Mouse (Mus musculus): Measurements from ENCODE around the gene Gna14. TPM values are rescaled to one million over a fixed set of nuclear protein-coding genes. Genes with fewer than 3 reads are reported as not detected.

The Gna14 gene
- total RNA-seq, 4 experiments from 2014 or later = 0.97 to 2.8 (median 1.1) TPM

DNA sequence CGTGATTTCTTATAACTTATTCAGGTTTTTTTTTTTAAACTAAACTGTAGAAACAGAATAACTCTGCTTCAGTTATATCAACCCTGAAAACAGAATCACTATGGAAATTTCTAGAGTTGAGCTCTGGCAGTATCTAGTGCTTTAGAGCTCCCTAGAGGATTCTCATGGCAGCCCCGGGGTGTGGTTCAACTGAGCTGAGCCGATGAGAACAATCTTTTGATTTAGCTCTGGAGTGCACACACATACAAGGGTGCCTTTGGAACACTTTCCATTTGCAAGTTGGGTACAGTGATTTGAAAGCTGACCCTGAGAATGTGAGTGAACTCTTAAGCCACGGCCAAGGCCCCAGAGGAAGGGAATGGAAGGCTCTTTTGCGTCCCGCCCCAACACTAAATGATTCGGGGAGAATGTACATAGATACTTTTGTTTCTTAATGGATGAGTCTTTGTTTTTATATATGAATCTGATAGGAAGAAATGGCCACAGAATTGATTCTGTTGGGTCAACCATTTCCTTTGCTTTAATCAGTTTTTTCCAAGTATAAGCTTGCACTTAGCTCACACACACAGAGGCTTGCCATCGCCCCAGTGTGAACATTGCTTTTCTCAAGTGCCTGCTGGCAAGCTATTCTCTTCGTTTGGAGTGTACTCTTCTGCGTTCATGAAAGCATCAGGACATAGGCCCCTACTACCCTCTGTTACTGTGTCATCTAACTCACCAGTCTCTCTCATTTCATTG is 75.0 kb downstream of the Gna14 start:
- peak in 1 of 2 experiments; percentile 19 for DNase-seq (ENCODE audit: low spot score in 2 of 2)

DNA sequence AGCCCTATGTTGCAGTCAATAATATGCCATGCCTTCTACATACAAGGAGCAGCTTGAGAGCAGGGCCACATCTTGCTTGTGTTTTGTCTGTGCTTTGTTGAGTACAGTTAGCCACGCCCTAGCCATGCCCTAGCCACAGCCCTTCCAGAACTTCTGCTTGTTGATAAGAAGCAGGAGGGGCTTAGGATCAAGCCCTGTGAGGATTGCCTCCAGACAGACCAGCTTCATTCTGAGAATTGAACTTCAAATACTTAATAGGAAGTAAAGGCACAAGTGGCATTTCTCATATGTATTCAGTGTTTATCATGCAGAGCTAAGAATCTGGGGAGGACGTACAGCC is 75.5 kb downstream of the Gna14 start:
- no peak for DNase-seq (ENCODE audit: low spot score in 2 of 2)

DNA sequence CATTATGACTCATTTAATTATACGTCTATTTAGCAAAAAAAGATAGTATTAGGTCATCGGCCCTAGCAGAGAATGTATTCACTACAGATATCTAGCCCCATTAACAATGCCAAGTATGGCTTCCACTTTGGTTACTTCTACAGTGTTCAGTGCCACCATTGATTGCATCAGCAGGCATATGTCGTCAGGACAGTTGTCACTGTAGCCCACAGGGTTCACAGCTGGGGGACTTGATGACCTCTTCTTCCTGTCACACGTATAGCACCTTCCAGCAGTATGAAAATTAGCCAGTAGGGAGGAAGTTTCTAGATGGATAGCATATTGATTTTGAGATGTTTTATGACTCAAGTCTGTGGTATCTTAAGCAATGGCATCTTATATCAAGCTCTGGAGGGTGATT is 78.6 kb downstream of the Gna14 start:
- DNase-seq (ENCODE audit: low spot score in 2 of 2) = no peak

DNA sequence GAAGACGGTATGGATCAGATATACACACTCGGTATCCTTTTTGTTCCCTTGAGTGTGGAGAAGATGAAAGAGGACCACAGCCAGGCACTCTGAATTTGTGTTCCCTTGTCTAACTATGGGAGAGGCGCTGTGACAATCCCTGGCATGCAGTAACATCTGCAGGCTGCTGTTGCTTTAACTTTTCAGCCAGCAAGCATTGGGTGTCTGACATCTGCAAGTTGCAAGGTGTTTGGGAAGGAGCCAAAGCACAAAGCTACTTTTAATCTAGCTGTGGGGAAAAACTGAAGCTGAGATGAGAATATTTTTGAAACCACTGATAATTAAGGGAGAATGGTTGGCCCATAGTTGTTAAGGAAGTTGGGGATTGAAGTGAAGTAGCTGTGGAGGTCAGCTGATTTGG is 83.0 kb downstream of the Gna14 start:
- DNase-seq (ENCODE audit: low spot score in 2 of 2) = no peak

DNA sequence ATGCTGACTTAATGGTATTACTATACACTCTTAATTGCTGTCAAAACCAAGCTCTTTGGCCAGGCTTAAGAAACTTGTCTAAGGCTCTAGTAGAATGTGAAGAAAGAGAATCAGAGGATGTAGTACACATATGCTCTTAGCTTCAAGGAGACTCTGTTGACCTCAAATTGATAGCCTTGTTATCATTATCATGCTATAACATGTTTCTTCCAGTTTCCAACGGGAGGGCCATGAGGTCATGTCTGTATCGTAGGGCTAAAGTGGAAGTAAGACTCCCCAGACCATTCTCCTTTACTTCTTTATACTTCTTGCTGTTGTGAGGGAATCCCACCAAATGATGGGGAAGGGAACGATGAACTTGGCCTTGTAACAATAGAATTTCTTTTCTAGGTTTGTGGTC is 85.0 kb downstream of the Gna14 start:
- DNase-seq (ENCODE audit: low spot score in 2 of 2) = no peak

DNA sequence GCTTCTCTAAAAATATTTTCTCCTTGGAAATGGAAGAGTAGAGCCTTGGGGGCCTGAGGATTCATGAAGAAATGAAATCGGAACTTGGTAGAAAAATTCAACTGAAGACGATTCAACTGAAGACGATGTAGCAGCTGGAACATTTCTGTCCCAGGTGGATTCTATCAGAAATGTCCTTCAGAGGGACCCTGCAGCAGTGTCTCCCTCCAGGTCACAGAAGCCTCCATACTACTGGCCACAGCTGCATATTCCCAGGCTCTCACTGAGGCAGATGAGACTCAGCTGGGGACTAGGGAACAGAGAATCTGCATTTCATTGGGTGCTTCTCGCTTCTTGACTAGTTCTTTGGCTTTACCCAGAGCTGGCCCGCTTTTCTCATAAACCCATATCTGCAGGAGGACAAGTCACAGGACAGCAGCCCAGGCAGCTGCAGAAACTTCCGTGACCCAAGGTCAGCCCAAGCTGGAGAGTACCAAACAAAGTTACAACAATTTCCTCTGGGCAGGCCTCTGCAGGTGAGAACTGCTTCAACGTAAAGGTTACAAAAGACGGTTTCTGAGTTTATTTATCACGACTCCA is 90.8 kb downstream of the Gna14 start:
- DNase-seq (ENCODE audit: low spot score in 2 of 2) = no peak

DNA sequence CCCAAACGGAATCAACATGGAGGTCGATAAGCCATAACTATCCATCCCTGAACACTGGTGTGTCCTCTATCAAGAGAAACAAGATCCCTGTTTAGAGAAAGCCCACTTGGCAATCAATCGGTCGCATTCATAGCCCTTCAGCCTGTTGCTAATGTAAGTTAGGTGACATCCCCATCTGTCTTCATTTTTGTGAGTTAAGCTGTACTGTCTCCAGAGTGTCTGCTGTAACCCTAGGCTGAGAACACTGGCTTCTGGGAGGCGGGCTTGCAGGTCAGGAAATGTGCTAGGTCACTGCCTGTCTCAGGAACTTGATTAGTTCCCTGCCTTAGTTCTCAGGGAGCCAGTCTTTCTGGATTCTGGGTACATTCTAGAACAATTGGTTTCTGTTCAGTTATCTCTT is 91.5 kb downstream of the Gna14 start:
- no peak for DNase-seq (ENCODE audit: low spot score in 2 of 2)

DNA sequence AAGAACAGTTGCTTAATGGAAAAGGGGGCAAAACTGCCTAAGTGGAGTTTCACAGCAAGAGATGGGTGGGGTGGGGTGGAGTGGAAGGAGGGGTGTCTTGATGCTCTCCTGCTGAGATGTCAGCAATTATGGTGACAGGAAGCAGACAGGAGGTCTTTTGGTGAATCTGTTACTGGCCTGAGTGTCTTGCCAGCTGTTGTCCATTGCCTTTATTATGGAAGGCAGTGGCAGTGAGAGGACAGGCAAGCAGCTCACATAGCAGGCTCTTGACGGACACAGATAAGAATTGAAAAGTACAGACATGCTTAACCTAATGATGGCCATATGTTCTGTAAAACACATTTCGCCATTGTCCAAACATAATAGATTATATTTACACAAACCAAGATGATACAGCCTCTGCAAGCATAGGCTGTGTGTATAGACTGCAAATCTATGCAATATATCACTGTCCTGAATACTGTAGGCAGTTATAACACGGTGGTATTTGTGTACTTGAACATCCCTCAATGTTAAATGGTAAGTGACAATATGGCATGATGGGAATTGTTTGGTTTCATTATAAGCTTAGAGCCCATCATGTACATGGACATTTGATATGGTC is 92.8 kb downstream of the Gna14 start:
- no peak for DNase-seq (ENCODE audit: low spot score in 2 of 2)

DNA sequence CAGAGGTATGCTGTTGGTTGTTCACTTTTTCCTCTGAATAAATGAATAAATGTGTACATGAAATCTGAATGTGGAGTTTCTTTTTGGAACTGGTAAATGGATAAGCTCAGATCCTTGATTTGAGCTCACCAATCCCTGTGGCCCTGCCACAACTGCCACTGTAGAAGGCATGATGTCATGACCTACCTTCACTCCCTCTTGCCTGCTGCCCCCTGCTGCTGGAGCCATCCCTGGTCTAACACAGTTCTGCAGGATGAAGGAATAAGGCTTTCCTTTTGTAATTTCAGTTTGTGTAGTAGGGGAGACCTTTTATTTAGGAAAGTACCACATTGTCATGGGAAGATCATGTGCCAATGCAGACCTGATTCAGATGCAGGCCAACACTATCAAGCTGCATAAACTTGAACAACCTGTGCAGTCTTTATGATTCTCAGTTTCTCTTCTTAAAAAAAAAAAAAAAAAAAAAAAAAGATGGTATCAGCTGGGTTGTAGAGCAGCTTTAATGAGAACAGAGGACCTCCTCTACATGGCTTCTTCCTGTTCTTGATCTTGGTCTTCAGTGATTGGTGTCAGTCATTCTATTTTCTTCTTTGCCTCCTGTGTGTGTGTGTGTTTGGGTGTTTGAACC is 93.8 kb downstream of the Gna14 start:
- DNase-seq (ENCODE audit: low spot score in 2 of 2) = no peak

DNA sequence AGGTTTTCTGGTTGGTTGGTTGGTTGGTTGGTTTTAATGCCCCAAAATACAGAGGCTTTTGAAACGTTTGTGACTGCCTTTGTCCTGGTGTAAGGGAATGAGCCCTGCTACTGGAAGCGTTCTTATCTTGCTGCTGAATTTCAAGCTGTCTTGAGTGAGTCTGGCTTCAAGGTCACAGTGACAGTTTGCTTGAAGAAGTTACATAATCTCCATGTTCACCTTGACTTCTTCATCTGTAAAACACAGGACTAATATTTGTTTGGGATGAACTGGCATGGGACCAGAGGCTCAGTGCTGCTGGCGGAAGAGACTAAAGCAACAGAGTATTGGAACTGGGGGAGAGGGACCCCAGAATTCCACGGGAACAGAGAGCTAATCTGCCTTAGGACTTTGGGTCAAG is 94.4 kb downstream of the Gna14 start:
- no peak for DNase-seq (ENCODE audit: low spot score in 2 of 2)

DNA sequence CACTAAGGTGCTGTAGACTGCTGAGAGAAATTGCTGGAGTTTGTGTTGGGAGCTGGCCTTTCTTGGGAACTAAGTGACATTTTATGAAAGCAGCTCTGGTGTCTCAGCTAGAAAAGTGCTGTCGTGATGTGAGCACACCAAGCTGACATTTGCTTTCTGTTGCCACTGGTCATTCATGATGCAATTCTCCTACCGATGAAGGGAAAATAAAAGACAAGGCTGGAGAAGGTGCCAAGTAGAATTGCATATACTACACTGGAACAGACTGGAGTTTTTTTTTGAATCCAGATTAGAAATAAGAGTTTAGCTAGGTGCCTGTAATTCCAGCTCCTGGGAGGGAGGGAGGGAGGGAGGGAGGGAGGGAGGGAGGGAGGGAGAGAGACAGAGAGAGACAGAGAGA is 98.7 kb downstream of the Gna14 start:
- DNase-seq (ENCODE audit: low spot score in 2 of 2) = no peak

DNA sequence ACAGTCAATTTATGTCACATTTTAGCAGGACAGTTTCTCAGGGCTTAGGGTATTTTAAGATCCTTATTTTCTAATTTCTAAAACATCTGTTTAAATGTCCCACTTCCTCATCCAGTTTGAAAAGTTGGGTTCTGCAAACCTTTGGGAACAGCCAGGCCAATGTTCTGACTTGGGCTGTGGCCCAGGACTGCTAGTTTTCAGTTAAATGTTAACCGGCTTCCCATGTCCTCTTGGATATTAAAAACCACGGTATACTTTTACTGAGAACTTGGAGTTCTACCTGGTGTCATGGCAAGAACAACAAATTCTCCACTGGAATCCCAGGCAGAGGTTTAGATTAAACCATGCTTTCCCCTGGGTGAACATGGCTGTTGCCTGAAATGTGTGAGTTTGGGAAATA is 102.9 kb downstream of the Gna14 start:
- peak in 1 of 2 experiments; percentile 24 for DNase-seq (ENCODE audit: low spot score in 2 of 2)

DNA sequence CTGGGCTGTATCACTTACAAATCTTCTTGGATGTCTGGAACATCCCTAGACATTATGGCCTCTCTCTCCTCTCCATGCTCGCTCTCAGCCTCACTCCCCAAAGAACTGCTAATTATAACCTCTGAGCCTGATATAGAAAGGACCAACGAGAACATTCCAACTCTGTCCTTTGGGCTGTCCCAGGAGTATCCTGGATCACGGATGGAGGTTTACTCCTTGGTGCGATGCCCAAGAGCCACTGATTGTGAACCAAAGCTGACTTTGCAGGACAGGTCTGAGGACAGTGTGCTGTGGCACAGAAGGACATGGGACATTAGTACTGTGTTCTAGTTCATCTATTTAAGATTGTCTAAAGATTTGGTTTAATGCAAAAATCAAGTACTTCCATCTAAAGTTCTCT is 108.1 kb downstream of the Gna14 start:
- DNase-seq (ENCODE audit: low spot score in 2 of 2) = no peak

DNA sequence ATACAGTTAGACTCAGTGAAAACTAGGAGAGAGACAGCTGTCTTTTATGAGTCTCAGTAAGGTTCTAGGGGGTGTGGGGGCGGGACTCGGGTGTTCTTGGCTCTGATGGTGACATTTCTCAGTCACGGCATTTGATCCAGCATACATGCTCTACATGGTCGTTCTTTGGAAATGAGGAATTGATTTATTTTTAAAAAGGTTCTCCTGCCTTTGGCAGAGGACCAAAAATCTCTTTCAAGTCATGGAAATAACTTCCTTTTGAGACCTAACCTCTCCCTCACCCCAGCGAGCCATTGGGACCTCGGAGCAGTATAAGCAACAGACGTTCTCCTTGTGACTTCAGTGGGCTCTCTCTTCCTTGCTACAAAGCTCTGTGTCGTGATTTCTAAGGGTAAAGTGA is 121.4 kb downstream of the Gna14 start:
- DNase-seq (ENCODE audit: low spot score in 2 of 2) = no peak

DNA sequence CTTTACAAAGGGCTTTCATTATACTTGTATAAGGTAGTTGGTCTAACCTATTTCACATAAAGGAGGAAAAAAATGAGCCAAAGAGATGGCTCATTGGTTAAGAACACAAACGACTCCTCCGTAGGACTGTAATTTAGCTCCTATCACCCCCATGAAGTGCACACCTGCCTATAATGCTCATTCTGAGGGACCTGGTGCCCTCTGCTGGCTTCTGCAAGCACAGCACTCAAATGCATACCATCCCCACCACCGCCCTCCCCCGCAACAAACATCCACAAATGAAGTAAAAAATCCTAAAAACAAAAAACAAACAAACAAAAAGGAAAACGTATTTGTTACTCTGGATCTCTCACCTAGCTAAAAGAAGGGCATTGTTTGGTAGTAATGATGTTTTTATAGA is 122.4 kb downstream of the Gna14 start:
- DNase-seq (ENCODE audit: low spot score in 2 of 2) = no peak

DNA sequence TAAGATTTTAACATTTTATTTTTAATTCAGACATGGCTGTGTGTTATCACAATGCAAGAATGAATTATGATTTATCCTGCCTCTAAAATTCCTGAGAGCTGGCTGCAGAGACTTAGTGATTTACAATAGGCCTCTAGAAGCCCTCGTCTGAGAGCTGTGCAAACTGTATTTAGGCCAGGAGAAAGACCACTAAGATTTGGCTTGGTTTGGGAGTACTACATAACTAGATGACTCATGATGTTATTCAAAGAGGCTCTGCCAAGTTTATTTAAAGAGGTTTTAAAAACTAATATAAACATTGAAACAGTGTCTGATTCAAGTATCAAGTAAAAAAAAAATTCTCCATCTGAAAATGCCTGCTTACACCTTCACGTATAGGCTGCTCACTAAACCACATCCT is 123.0 kb downstream of the Gna14 start:
- DNase-seq (ENCODE audit: low spot score in 2 of 2) = no peak

DNA sequence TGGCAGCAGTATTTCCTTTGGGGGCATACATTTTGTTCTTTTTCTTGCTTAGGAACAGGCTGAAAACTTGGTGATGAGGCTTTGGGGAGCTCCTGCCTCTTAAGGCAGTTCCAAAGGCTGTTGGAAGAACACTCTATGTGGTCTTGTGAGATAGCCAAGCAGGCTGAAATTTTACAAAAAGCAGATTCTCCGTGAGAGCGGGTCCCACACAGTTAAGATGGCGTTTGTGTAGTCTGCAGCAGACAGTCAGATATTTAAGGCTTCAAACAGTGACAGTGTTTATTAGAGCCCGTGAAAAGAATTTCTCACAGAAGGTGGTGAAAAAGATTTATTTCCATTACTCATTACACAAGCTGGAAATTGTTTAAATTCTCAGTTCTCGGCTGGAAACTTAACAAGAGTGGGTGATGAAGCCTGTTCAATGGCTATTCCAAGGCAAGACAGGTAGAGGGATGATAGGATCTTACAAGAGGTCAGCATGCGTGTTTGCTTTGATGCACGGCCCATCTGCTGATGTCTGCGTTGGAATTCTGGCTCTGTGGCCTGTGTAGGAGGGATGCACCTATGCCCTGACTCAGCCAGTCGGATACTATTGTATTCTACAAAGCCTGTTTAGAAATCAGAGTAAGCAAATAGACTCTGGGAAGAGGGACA is 123.8 kb downstream of the Gna14 start:
- DNase-seq (ENCODE audit: low spot score in 2 of 2) = no peak

DNA sequence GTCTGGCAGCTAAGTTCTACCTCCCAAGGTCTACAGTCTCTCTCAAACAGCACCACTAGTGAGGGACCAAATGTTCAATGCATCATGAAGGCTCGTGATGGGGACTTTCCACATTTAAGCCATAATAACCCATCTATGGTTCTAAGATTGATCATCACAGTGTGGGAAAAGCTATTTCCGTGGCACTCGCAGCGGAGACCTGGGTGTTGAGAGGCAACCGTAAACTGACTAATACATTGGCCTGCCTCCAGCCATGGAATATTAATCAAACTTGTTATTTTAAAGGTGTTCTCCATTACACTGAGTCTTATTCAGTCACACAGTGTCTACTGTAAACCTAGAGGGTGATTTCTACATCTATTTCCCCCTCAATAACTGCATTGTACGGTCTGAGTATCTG is 127.1 kb downstream of the Gna14 start:
- no peak for DNase-seq (ENCODE audit: low spot score in 2 of 2)

DNA sequence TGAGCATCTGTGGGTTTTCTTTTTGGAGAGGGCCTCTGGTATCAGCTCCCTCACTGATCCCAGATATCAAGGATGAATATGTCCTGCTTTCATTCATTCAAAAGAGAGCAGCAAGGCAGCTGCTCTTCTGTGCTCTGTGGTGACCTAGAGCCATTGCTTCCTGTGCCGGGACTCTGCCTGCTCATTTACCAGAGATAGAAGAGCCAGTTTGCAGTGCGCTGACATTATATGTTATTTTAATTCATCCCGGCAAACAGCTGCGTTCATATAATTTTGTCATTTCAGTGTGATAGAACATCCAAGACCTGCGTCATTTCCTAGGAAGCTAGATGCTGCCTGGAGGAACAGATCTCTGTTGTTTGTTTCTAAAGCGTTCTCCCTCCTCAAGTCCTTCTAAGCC is 141.2 kb downstream of the Gna14 start:
- DNase-seq (ENCODE audit: low spot score in 2 of 2) = no peak

DNA sequence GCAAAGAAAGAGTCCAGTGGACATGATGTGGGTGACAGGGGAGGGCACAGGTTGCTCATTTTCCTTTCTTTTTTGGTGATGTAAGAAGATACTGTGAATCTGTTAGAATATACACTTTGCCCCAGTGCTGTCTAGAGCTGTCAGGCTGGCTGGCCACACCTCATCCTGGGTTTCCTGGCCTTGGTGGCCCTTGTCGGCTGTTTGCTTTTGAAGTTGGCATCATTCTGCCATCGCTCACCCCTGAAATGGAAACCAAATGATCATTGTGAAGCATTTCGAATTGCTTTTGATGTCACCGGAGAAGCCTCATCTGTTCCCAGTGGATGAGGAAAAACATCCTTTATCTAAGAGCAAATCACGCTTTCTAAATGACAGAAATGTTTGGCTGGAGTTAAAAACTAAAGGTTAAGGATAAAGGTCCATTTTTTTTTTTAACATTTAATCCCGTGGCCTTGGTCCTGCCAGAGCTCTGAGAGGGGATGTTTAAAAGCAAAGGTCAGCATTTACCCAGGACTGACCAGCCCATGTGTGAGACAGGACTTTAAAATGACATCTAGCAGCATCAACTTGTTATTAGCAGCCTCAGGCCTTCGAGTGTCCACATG is 144.2 kb downstream of the Gna14 start:
- DNase-seq (ENCODE audit: low spot score in 2 of 2) = no peak

DNA sequence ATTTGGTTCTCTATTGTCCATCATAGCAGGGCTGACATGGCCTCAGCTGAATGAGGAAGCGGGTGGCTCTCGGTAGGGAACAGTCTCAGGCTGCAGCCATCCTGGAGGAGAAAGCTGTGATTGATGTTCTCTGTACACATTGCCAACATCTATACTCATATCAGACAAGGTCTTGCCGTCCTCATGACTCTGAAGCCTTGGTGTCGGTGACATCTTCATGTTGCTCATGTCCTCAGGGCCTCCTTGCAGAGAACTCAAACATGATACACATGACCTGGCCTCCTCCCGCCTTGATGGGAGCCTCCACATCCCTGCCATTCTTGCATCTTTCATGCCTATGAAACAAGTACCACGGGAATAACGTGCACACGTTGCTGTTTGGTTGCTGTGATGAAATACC is 144.9 kb downstream of the Gna14 start:
- no peak for DNase-seq (ENCODE audit: low spot score in 2 of 2)

DNA sequence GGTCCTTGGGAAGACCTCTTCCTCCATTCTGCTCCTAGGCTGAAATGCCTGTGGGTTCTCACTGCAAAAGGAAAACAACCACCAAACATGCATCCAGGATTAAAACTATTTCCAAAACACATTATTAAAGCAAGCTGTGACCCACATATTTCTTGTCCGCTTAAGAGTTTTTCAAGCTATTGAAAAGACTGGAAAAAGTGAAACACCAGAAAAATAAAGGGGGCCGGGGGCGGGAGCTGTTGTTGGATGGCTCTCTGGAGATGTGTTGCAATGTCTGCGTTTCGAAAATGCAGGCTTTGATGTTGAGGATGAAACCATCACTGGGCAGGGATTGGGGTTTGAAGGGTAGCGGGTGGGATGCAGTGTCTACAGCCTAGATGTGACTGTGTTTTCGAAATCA is 149.0 kb downstream of the Gna14 start:
- no peak for DNase-seq (ENCODE audit: low spot score in 2 of 2)
